Mouse (Mus musculus) cerebellum, adult 2 months (tissue): ENCODE data around the gene Zdhhc5. TPM values are rescaled to one million over a fixed set of nuclear protein-coding genes. Genes with fewer than 3 reads are reported as not detected.
A peak's percentile ranks its signal among the peaks of the same experiment; 100 is the strongest.

ENCODE experiments used
- DNase-seq, 2 experiments: peaks; one replicate each; pipeline ENCODE4 v3.0.0; 2021
- H3K27ac ChIP-seq: fragments of 200-500 bp; 2 replicates; pipeline ENCODE4 v1.5.1; 2012; ENCODE audit warnings: low read length, control low read depth, inconsistent platforms; ENCODE audit not compliant: insufficient read depth
- H3K27me3 ChIP-seq: fragments of 200-500 bp; 2 replicates; pipeline ENCODE4 v1.6.1; 2012; ENCODE audit warnings: inconsistent platforms, mild to moderate bottlenecking, low read length, moderate library complexity; ENCODE audit not compliant: control insufficient read depth, insufficient read depth
- H3K4me1 ChIP-seq: fragments of 200-500 bp; 2 replicates; pipeline ENCODE4 v1.6.1; 2011; ENCODE audit warnings: low read length; ENCODE audit not compliant: control insufficient read depth, insufficient read depth
- H3K4me3 ChIP-seq: fragments of 200-500 bp; replicated peaks from 2 replicates; pipeline ENCODE3; 2011; ENCODE audit warnings: mild to moderate bottlenecking, low read depth, low read length, control low read depth; ENCODE audit not compliant: insufficient read depth
- CTCF ChIP-seq: fragments of 200-500 bp; IDR thresholded peaks from 2 replicates; pipeline ENCODE4 v1.5.1; 2011; ENCODE audit warnings: low read depth, mild to moderate bottlenecking, control low read depth, low read length, moderate library complexity, borderline replicate concordance; ENCODE audit not compliant: insufficient read depth
- POLR2A ChIP-seq: fragments of 200-500 bp; IDR thresholded peaks from 2 replicates; pipeline ENCODE4 v1.6.1; 2011; ENCODE audit warnings: low read length, control low read depth, borderline replicate concordance; ENCODE audit not compliant: insufficient read depth
- WGBS: fragments of 180-500 bp; shearing (Covaris S2); methylation state at CpG from one replicate; pipeline ENCODE4 v1.1.7; 2018; 5-methylcytosine and 5-hydroxymethylcytosine counted together
- polyA plus RNA-seq: library from polyadenylated mRNA; depleted of rRNA; stranded (reverse); fragments of >200 nt; gene quantifications from 2 replicates; pipeline ENCODE4 v1.2.3, GENCODE M21; 2012; rRNA removed

Zdhhc5 gene
- 37.4 and 38.4 TPM in 2 replicates for polyA plus RNA-seq

GRCm38 (mm10) chr2:84714811-84715561 lies at the start of gene Zdhhc5:
Gene Zdhhc5 (minus strand): TSS chr2:84715180.
- under 1% methylated on average over 106 of the region's 107 CpGs for WGBS
- H3K4me1 ChIP-seq = peaks cover 6% of the 10 kb centered on the region; the same call in 1 of the 2 replicates
- peak within 1 kb of the TSS; percentile 88 for H3K27ac ChIP-seq
- DNase-seq = peak; percentile 98 to 99
- H3K27me3 ChIP-seq = no peaks in the 10 kb centered on the region
- peak within 1 kb of the TSS; percentile 92 for H3K4me3 ChIP-seq
- TF ChIP-seq CTCF (no peak), POLR2A (peak; percentile 91)

- Histone ChIP-seq H3K27me3 (no peaks in the 10 kb centered on the region), H3K4me1 (no peaks in the 10 kb centered on the region), H3K27ac (no peak overlapping the region), H3K4me3 (no peak overlapping the region)
- no peak for TF ChIP-seq POLR2A
- TF ChIP-seq CTCF = no peak
- DNase-seq = no peak
- WGBS = 36% methylated on average over 1 of the region's 1 CpGs
These were observed 47.8 kb upstream of the Zdhhc5 start for GRCm38 (mm10) chr2:84762818-84763217.

- Histone ChIP-seq H3K4me1 (no peaks in the 10 kb centered on the region), H3K27ac (no peak overlapping the region), H3K4me3 (no peak overlapping the region), H3K27me3 (no peaks in the 10 kb centered on the region)
- no peak for DNase-seq
- no peak for TF ChIP-seq CTCF
- no peak for TF ChIP-seq POLR2A
- 56% methylated on average over 4 of the region's 4 CpGs for WGBS
These were observed 47.3 kb upstream of the Zdhhc5 start for GRCm38 (mm10) chr2:84762295-84762694.

- TF ChIP-seq POLR2A = no peak
- TF ChIP-seq CTCF = no peak
- H3K27ac ChIP-seq = no peak overlapping the region
- WGBS = 84% methylated on average over 1 of the region's 1 CpGs
- DNase-seq = no peak
- no peaks in the 10 kb centered on the region for H3K27me3 ChIP-seq
- H3K4me1 ChIP-seq = no peaks in the 10 kb centered on the region
- H3K4me3 ChIP-seq = no peak overlapping the region
These were observed 46.9 kb upstream of the Zdhhc5 start for GRCm38 (mm10) chr2:84761840-84762239.

- TF ChIP-seq CTCF (no peak), POLR2A (no peak)
These were observed 46.3 kb upstream of the Zdhhc5 start for GRCm38 (mm10) chr2:84761309-84761708.

GRCm38 (mm10) chr2:84760777-84761176 lies 45.8 kb upstream of the Zdhhc5 start:
- TF ChIP-seq CTCF (no peak), POLR2A (no peak)
- H3K27me3 ChIP-seq = no peaks in the 10 kb centered on the region
- no peak for DNase-seq
- H3K27ac ChIP-seq = no peak overlapping the region
- no peak overlapping the region for H3K4me3 ChIP-seq
- 29% methylated on average over 8 of the region's 8 CpGs for WGBS
- H3K4me1 ChIP-seq = no peaks in the 10 kb centered on the region

More at GRCm38 (mm10) chr2:84761309-84761708, 46.3 kb upstream of the Zdhhc5 start:
- no peak overlapping the region for H3K4me3 ChIP-seq
- no peak for DNase-seq
- no peaks in the 10 kb centered on the region for H3K4me1 ChIP-seq
- 80% methylated on average over 3 of the region's 3 CpGs for WGBS
- H3K27ac ChIP-seq = no peak overlapping the region
- H3K27me3 ChIP-seq = no peaks in the 10 kb centered on the region

- Histone ChIP-seq H3K4me3 (no peak overlapping the region), H3K27ac (no peak overlapping the region), H3K4me1 (no peaks in the 10 kb centered on the region), H3K27me3 (no peaks in the 10 kb centered on the region)
- DNase-seq = peak; percentile 22 to 69
- TF ChIP-seq POLR2A (no peak), CTCF (peak; percentile 52; the same call in 1 of the 2 replicates)
- under 1% methylated on average over 2 of the region's 2 CpGs for WGBS
These were observed 43.7 kb upstream of the Zdhhc5 start for GRCm38 (mm10) chr2:84758542-84759127.
